Mouse (Mus musculus): ENCODE measurements at regions not wholly inside any gene's neighbourhood (a gene's known extent, or its start where the extent isn't known, plus 50 kb on each side); places are given as distances from the start of the nearest gene placed in this dataset.

GRCm38 (mm10) chr13:71053361-71054264, 212.0 kb upstream of the Adamts16 start:
- peak in 1 of 2 experiments; percentile 19 for DNase-seq (ENCODE audit: inconsistent age in 2 of 2, low spot score in 1 of 2)

GRCm38 (mm10) chr13:71050646-71051045, 209.0 kb upstream of the Adamts16 start:
- DNase-seq (ENCODE audit: inconsistent age in 2 of 2, low spot score in 1 of 2): no peak

- DNase-seq (ENCODE audit: inconsistent age in 2 of 2, low spot score in 1 of 2): no peak
Observed at GRCm38 (mm10) chr13:71036000-71036399, 194.4 kb upstream of the Adamts16 start.

GRCm38 (mm10) chr13:71034926-71035687, 193.5 kb upstream of the Adamts16 start:
- DNase-seq (ENCODE audit: inconsistent age in 2 of 2, low spot score in 1 of 2): no peak

- DNase-seq (ENCODE audit: inconsistent age in 2 of 2, low spot score in 1 of 2): peak in 1 of 2 experiments; percentile 56
Observed at GRCm38 (mm10) chr13:71008216-71008615, 166.6 kb upstream of the Adamts16 start.

- DNase-seq (ENCODE audit: inconsistent age in 2 of 2, low spot score in 1 of 2): peak; percentile 15 to 63
Observed at GRCm38 (mm10) chr13:71006117-71006516, 164.5 kb upstream of the Adamts16 start.

- no peak for DNase-seq (ENCODE audit: inconsistent age in 2 of 2, low spot score in 1 of 2)
Observed at GRCm38 (mm10) chr13:71003517-71003916, 161.9 kb upstream of the Adamts16 start.

GRCm38 (mm10) chr13:71001278-71001677, 159.7 kb upstream of the Adamts16 start:
- DNase-seq (ENCODE audit: inconsistent age in 2 of 2, low spot score in 1 of 2): peak; percentile 24 to 69

- no peak for DNase-seq (ENCODE audit: inconsistent age in 2 of 2, low spot score in 1 of 2)
Observed at GRCm38 (mm10) chr13:71000422-71001008, 158.9 kb upstream of the Adamts16 start.

GRCm38 (mm10) chr13:70993522-70993921, 151.9 kb upstream of the Adamts16 start:
- DNase-seq (ENCODE audit: inconsistent age in 2 of 2, low spot score in 1 of 2): peak in 1 of 2 experiments; percentile 17

- no peak for DNase-seq (ENCODE audit: inconsistent age in 2 of 2, low spot score in 1 of 2)
Observed at GRCm38 (mm10) chr13:70989999-70990645, 148.5 kb upstream of the Adamts16 start.

- DNase-seq (ENCODE audit: inconsistent age in 2 of 2, low spot score in 1 of 2): no peak
Observed at GRCm38 (mm10) chr13:70979344-70979743, 137.7 kb upstream of the Adamts16 start.

GRCm38 (mm10) chr13:70978547-70979307, 137.1 kb upstream of the Adamts16 start:
- no peak for DNase-seq (ENCODE audit: inconsistent age in 2 of 2, low spot score in 1 of 2)

GRCm38 (mm10) chr13:70969596-70969995, 128.0 kb upstream of the Adamts16 start:
- no peak for DNase-seq (ENCODE audit: inconsistent age in 2 of 2, low spot score in 1 of 2)

- DNase-seq (ENCODE audit: inconsistent age in 2 of 2, low spot score in 1 of 2): no peak
Observed at GRCm38 (mm10) chr13:70967781-70968180, 126.2 kb upstream of the Adamts16 start.

- DNase-seq (ENCODE audit: inconsistent age in 2 of 2, low spot score in 1 of 2): no peak
Observed at GRCm38 (mm10) chr13:70963384-70963783, 121.8 kb upstream of the Adamts16 start.

GRCm38 (mm10) chr13:70934309-70935037, 92.9 kb upstream of the Adamts16 start:
- no peak for DNase-seq (ENCODE audit: inconsistent age in 2 of 2, low spot score in 1 of 2)

GRCm38 (mm10) chr13:70913834-70914233, 72.2 kb upstream of the Adamts16 start:
- no peak for DNase-seq (ENCODE audit: inconsistent age in 2 of 2, low spot score in 1 of 2)

GRCm38 (mm10) chr13:70910934-70911333, 69.3 kb upstream of the Adamts16 start:
- no peak for DNase-seq (ENCODE audit: inconsistent age in 2 of 2, low spot score in 1 of 2)

GRCm38 (mm10) chr13:70904834-70905233, 63.2 kb upstream of the Adamts16 start:
- no peak for DNase-seq (ENCODE audit: inconsistent age in 2 of 2, low spot score in 1 of 2)

Data from adrenal gland, adult (tissue).